Mouse (Mus musculus): ENCODE data around the gene Iqgap3. TPM values are rescaled to one million over a fixed set of nuclear protein-coding genes. Genes with fewer than 3 reads are reported as not detected.

The Iqgap3 gene
- polyA plus RNA-seq, 1 experiment from 2014 or later = 26.8 TPM

DNA sequence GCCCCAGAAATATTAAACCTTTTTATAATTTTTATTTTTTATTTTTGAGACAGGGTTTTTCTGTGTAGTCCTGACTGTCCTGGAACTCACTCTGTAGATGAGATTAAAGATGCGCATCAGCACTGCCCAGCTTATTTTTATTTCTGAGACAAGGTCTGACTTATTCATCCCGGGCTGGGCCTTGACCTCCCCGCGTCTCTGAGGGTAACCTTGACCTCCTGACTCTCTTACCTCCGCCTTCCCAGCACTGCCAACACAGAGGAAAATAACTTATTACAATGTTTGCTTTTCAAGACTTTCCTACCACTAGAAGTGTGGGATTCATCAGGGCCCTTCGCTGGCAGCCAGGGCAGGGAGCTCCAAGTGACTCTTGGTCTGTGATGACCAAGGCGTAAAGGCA lies 44.4 kb downstream of the Iqgap3 start:
- no peaks in the 10 kb centered on the region for H3K36me3 ChIP-seq (ENCODE audit: control insufficient read depth, insufficient read depth, low read length)
- H3K4me1 ChIP-seq (replicated peaks; ENCODE audit: control insufficient read depth, insufficient read depth, low read length) = no peaks in the 10 kb centered on the region
- WGBS = 87% methylated on average over 7 of the region's 7 CpGs
- ATAC-seq (replicated peaks; ENCODE audit: low FRiP score) = no peak
- H3K9me3 ChIP-seq (ENCODE audit: control insufficient read depth, low read length) = no peaks in the 10 kb centered on the region
- no peak overlapping the region for H3K9ac ChIP-seq (ENCODE audit: low read length)
- no peak overlapping the region for H3K27ac ChIP-seq (ENCODE audit: low read depth, low read length)
- no peaks in the 10 kb centered on the region for H3K27me3 ChIP-seq (ENCODE audit: control insufficient read depth, insufficient read depth, low read length)
- no peak for DNase-seq (ENCODE audit: low spot score)
- H3K4me2 ChIP-seq (ENCODE audit: low read depth, low read length, severe bottlenecking) = no peak overlapping the region
- no peak overlapping the region for H3K4me3 ChIP-seq (ENCODE audit: low read depth, low read length)

DNA sequence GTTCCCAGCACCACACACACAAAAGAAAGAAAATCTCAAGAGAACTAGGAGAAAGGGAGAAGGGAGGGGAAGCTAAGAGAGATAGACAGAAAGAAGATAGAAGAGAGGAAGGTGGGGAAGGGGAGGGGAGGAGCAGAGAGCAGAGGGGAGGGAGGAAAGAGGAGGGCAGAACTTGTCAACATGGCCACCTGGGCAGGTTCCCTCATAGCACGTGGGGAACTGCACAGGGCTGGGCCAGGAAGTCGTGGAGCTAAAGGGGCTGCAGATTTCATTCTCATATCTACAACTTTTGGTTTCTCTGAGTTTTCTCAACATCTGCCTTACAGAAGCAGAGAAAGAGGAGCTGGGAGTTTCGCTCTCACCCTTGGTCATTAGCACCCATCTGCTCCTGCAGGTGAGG lies 45.9 kb downstream of the Iqgap3 start:
- H3K4me1 ChIP-seq (replicated peaks; ENCODE audit: control insufficient read depth, insufficient read depth, low read length) = no peaks in the 10 kb centered on the region
- H3K27ac ChIP-seq (ENCODE audit: low read depth, low read length) = no peak overlapping the region
- no peaks in the 10 kb centered on the region for H3K9me3 ChIP-seq (ENCODE audit: control insufficient read depth, low read length)
- no peaks in the 10 kb centered on the region for H3K36me3 ChIP-seq (ENCODE audit: control insufficient read depth, insufficient read depth, low read length)
- WGBS = 74% methylated on average over 3 of the region's 3 CpGs
- no peak overlapping the region for H3K9ac ChIP-seq (ENCODE audit: low read length)
- DNase-seq (ENCODE audit: low spot score) (no peak), ATAC-seq (replicated peaks; ENCODE audit: low FRiP score) (no peak)
- no peak overlapping the region for H3K4me2 ChIP-seq (ENCODE audit: low read depth, low read length, severe bottlenecking)
- no peak overlapping the region for H3K4me3 ChIP-seq (ENCODE audit: low read depth, low read length)
- H3K27me3 ChIP-seq (ENCODE audit: control insufficient read depth, insufficient read depth, low read length) = no peaks in the 10 kb centered on the region

DNA sequence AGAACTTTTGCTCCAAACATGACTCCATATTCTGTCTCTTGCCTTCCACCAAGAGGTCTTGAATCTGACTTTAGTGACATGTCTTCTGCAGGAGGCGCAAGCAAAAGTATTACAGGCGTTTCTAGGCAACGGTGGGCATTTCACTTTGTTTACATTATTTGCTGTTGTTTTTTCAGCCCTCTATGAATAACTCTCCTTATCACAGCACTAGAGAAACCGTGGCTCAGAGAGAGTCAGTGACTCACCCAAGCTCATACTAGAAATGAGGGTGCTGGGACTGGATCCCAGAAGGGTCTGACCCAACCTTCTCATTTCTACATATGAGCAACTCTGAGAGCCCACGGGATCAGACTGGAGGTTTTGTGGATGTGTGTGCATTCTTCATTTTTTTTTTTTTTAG lies 46.3 kb downstream of the Iqgap3 start:
- H3K27me3 ChIP-seq (ENCODE audit: control insufficient read depth, insufficient read depth, low read length) = no peaks in the 10 kb centered on the region
- H3K4me1 ChIP-seq (replicated peaks; ENCODE audit: control insufficient read depth, insufficient read depth, low read length) = no peaks in the 10 kb centered on the region
- ATAC-seq (replicated peaks; ENCODE audit: low FRiP score) = no peak
- H3K4me2 ChIP-seq (ENCODE audit: low read depth, low read length, severe bottlenecking) = no peak overlapping the region
- no peak overlapping the region for H3K27ac ChIP-seq (ENCODE audit: low read depth, low read length)
- no peaks in the 10 kb centered on the region for H3K36me3 ChIP-seq (ENCODE audit: control insufficient read depth, insufficient read depth, low read length)
- WGBS = 85% methylated on average over 5 of the region's 5 CpGs
- no peak for DNase-seq (ENCODE audit: low spot score)
- no peak overlapping the region for H3K9ac ChIP-seq (ENCODE audit: low read length)
- no peaks in the 10 kb centered on the region for H3K9me3 ChIP-seq (ENCODE audit: control insufficient read depth, low read length)
- no peak overlapping the region for H3K4me3 ChIP-seq (ENCODE audit: low read depth, low read length)

DNA sequence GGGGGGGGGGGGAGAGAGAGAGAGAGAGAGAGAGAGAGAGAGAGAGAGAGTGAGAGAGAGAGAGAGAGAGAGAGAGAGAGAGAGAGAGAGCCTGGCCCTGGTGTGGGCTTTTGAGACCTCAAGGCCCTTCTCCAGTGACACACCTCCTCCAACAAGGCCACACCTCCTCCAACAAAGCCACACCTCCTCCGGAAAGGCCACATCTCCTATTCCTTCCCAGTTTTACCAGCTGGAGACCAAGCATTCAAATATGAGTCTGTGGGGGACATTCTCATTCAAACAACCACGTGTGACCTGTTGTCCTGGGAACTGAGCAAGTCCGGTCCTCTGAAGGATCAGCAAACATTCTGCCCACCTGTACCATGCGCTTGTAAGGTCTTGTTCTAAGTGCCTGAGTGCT lies 47.2 kb downstream of the Iqgap3 start:
- 54% methylated on average over 4 of the region's 4 CpGs for WGBS
- Histone ChIP-seq H3K27me3 (ENCODE audit: control insufficient read depth, insufficient read depth, low read length) (no peaks in the 10 kb centered on the region), H3K4me3 (ENCODE audit: low read depth, low read length) (no peak overlapping the region), H3K36me3 (ENCODE audit: control insufficient read depth, insufficient read depth, low read length) (no peaks in the 10 kb centered on the region), H3K4me1 (replicated peaks; ENCODE audit: control insufficient read depth, insufficient read depth, low read length) (no peaks in the 10 kb centered on the region), H3K27ac (ENCODE audit: low read depth, low read length) (no peak overlapping the region), H3K4me2 (ENCODE audit: low read depth, low read length, severe bottlenecking) (no peak overlapping the region), H3K9me3 (ENCODE audit: control insufficient read depth, low read length) (no peaks in the 10 kb centered on the region), H3K9ac (ENCODE audit: low read length) (no peak overlapping the region)
- ATAC-seq (replicated peaks; ENCODE audit: low FRiP score) (no peak), DNase-seq (ENCODE audit: low spot score) (no peak)

DNA sequence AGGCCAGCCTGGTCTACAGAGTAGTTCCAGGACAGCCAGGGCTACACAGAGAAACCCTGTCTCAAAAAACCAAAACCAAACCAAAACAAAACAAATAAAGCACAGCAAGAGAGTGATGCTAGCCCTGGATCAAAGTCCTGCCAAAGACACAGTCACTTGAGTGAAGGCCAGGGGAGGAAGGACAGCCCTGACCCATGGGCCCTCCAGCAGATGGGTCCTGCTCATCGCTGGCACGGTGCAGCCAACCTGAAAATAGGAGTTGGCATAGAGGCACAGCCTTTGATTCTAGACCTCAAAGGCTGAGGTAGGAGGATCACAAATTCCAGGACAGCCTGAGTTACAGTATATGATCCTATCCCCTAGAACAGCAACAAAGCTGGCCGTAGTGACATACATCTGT lies 49.3 kb downstream of the Iqgap3 start:
- Histone ChIP-seq H3K4me2 (ENCODE audit: low read depth, low read length, severe bottlenecking) (no peak overlapping the region), H3K9ac (ENCODE audit: low read length) (no peak overlapping the region), H3K27me3 (ENCODE audit: control insufficient read depth, insufficient read depth, low read length) (no peaks in the 10 kb centered on the region), H3K4me3 (ENCODE audit: low read depth, low read length) (no peak overlapping the region), H3K9me3 (ENCODE audit: control insufficient read depth, low read length) (no peaks in the 10 kb centered on the region), H3K4me1 (replicated peaks; ENCODE audit: control insufficient read depth, insufficient read depth, low read length) (no peaks in the 10 kb centered on the region), H3K36me3 (ENCODE audit: control insufficient read depth, insufficient read depth, low read length) (no peaks in the 10 kb centered on the region), H3K27ac (ENCODE audit: low read depth, low read length) (no peak overlapping the region)
- DNase-seq (ENCODE audit: low spot score) (no peak), ATAC-seq (replicated peaks; ENCODE audit: low FRiP score) (no peak)
- 79% methylated on average over 3 of the region's 3 CpGs for WGBS

DNA sequence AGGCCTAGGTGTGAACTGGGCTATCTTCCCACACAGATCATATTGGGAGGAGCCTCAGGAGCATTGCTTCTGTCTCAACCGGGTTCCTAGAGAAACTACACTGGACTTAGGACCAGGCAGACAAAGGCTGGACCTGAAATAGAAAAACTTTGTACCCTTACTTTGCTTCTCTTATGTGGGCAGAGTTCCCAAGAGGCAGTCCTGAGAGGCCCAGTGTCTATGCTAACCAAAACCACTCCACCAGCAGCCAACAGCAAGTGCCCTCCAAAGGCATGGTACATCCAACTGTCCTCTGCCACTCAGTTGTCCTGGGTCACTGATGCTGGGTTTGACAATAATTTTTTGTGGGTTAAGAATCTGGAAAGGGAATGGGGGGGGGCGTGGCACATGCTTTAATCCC lies 50.7 kb downstream of the Iqgap3 start:
- no peaks in the 10 kb centered on the region for H3K27me3 ChIP-seq (ENCODE audit: control insufficient read depth, insufficient read depth, low read length)
- H3K4me3 ChIP-seq (ENCODE audit: low read depth, low read length) = no peak overlapping the region
- no peaks in the 10 kb centered on the region for H3K36me3 ChIP-seq (ENCODE audit: control insufficient read depth, insufficient read depth, low read length)
- no peaks in the 10 kb centered on the region for H3K4me1 ChIP-seq (replicated peaks; ENCODE audit: control insufficient read depth, insufficient read depth, low read length)
- H3K4me2 ChIP-seq (ENCODE audit: low read depth, low read length, severe bottlenecking) = no peak overlapping the region
- H3K9me3 ChIP-seq (ENCODE audit: control insufficient read depth, low read length) = no peaks in the 10 kb centered on the region
- WGBS = 73% methylated on average over 2 of the region's 2 CpGs
- H3K27ac ChIP-seq (ENCODE audit: low read depth, low read length) = no peak overlapping the region
- H3K9ac ChIP-seq (ENCODE audit: low read length) = no peak overlapping the region
- ATAC-seq (replicated peaks; ENCODE audit: low FRiP score) (no peak), DNase-seq (ENCODE audit: low spot score) (no peak)

DNA sequence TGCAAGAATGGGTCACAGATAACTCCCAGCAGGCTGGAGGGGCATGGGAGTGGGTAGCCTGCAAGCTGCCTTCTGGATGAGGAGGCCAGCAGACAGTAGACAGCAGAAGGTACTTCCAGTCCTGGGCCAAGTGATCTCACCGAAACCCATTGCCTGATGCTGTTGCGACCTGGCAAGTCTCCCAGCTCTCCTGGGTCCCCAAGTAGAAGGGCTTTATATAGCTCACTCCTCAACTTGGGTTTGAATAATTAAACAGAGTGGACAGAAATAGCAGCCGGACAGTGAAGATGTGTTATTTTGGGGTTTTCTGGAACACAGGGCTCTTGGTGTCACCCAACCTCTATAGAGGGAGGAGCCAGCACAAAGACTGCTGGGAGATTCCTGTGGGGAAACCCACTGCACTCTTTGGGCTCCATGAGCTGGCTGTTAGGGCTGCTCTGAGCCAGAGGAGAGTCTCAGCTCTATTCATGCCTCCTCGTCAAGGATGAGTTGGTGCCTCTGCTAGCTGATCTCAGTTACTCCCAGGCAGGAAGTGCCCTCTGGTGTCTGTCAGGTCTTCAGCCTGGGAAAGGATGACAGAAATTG lies 51.5 kb downstream of the Iqgap3 start:
- Histone ChIP-seq H3K27ac (ENCODE audit: low read depth, low read length) (no peak overlapping the region), H3K4me1 (replicated peaks; ENCODE audit: control insufficient read depth, insufficient read depth, low read length) (no peaks in the 10 kb centered on the region), H3K4me3 (ENCODE audit: low read depth, low read length) (no peak overlapping the region), H3K36me3 (ENCODE audit: control insufficient read depth, insufficient read depth, low read length) (no peaks in the 10 kb centered on the region), H3K4me2 (ENCODE audit: low read depth, low read length, severe bottlenecking) (no peak overlapping the region), H3K9me3 (ENCODE audit: control insufficient read depth, low read length) (no peaks in the 10 kb centered on the region), H3K27me3 (ENCODE audit: control insufficient read depth, insufficient read depth, low read length) (no peaks in the 10 kb centered on the region), H3K9ac (ENCODE audit: low read length) (no peak overlapping the region)
- DNase-seq (ENCODE audit: low spot score) (no peak), ATAC-seq (replicated peaks; ENCODE audit: low FRiP score) (no peak)
- 69% methylated on average over 4 of the region's 4 CpGs for WGBS

DNA sequence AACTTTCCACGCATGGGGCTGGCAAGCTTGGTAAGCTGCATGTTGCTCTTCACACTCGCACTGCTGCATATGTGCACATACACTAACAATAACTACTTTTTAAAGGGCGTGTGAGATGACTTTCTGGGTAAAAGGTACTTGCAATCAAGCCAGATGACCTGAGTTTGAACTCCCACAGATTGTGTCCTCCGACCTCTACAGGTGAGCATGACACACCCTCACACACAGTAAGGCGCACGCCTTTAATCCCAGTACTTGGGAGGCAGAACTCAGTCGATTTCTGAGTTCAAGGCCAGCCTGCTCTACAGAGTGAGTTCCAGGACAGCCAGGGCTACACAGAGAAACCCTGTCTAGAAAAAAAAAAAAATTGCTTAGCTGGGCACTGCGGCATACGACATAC lies 54.6 kb downstream of the Iqgap3 start:
- H3K36me3 ChIP-seq (ENCODE audit: control insufficient read depth, insufficient read depth, low read length) = no peaks in the 10 kb centered on the region

DNA sequence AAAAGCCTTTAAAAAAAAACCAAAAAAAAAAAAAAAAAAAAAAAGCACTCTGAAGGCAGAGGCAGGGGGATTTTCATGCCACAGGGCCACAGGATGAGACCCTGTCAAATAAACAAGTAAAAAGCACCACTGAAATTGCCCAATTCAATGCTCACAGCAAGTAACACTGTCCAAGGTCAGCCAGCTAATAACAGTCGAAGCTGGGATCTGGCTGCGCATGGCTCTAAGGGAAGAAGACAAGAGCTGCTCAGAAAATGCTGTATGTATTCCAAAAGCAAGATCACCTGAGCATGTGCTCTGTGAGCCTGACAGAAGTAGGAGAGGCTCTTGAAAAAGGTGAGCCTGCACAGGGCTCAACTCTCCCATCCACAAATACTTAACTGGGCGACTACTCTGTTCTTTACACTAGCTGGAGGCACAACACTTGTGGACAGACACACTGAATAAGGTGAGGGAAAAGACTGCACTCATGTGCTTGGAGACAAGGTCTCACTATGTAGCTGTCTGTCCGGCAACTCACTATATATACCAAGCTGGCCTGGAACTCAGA lies 55.2 kb downstream of the Iqgap3 start:
- Histone ChIP-seq H3K36me3 (ENCODE audit: control insufficient read depth, insufficient read depth, low read length) (no peaks in the 10 kb centered on the region), H3K4me1 (replicated peaks; ENCODE audit: control insufficient read depth, insufficient read depth, low read length) (peaks cover 12% of the 10 kb centered on the region), H3K27ac (ENCODE audit: low read depth, low read length) (no peak overlapping the region), H3K4me2 (ENCODE audit: low read depth, low read length, severe bottlenecking) (no peak overlapping the region), H3K27me3 (ENCODE audit: control insufficient read depth, insufficient read depth, low read length) (peaks cover 21% of the 10 kb centered on the region), H3K9ac (ENCODE audit: low read length) (no peak overlapping the region), H3K4me3 (ENCODE audit: low read depth, low read length) (no peak overlapping the region), H3K9me3 (ENCODE audit: control insufficient read depth, low read length) (no peaks in the 10 kb centered on the region)
- no peak for DNase-seq (ENCODE audit: low spot score)
- ATAC-seq (replicated peaks; ENCODE audit: low FRiP score) = no peak
- WGBS = 86% methylated on average over 4 of the region's 4 CpGs

More for the DNA sequence above, 54.6 kb downstream of the Iqgap3 start:
- Histone ChIP-seq H3K9ac (ENCODE audit: low read length) (no peak overlapping the region), H3K9me3 (ENCODE audit: control insufficient read depth, low read length) (no peaks in the 10 kb centered on the region), H3K4me3 (ENCODE audit: low read depth, low read length) (no peak overlapping the region), H3K4me1 (replicated peaks; ENCODE audit: control insufficient read depth, insufficient read depth, low read length) (peaks cover 11% of the 10 kb centered on the region), H3K27ac (ENCODE audit: low read depth, low read length) (no peak overlapping the region), H3K4me2 (ENCODE audit: low read depth, low read length, severe bottlenecking) (no peak overlapping the region), H3K27me3 (ENCODE audit: control insufficient read depth, insufficient read depth, low read length) (peaks cover 20% of the 10 kb centered on the region)
- WGBS = 82% methylated on average over 9 of the region's 9 CpGs
- DNase-seq (ENCODE audit: low spot score) (no peak), ATAC-seq (replicated peaks; ENCODE audit: low FRiP score) (no peak)
